Mouse (Mus musculus): ENCODE measurements around the gene Picalm.

The Picalm gene

GRCm38 (mm10) chr7:90129732-90130392 is at the start of gene Picalm:
Picalm (plus strand) TSS chr7:90130213.
- DNase-seq (ENCODE audit: low spot score in 2 of 2) = peak; percentile 95 to 97

GRCm38 (mm10) chr7:90083799-90084198 is 46.2 kb upstream of the Picalm start:
- DNase-seq (ENCODE audit: low spot score in 2 of 2) = no peak

- DNase-seq (ENCODE audit: low spot score in 2 of 2) = no peak
These were observed 45.5 kb upstream of the Picalm start for GRCm38 (mm10) chr7:90084531-90084930.

GRCm38 (mm10) chr7:90085713-90086112 is 44.3 kb upstream of the Picalm start:
- no peak for DNase-seq (ENCODE audit: low spot score in 2 of 2)

- DNase-seq (ENCODE audit: low spot score in 2 of 2) = no peak
These were observed 43.2 kb upstream of the Picalm start for GRCm38 (mm10) chr7:90086821-90087220.

- no peak for DNase-seq (ENCODE audit: low spot score in 2 of 2)
These were observed 39.0 kb upstream of the Picalm start for GRCm38 (mm10) chr7:90090996-90091395.

- DNase-seq (ENCODE audit: low spot score in 2 of 2) = no peak
These were observed 38.3 kb upstream of the Picalm start for GRCm38 (mm10) chr7:90091756-90092155.

- DNase-seq (ENCODE audit: low spot score in 2 of 2) = no peak
These were observed 37.3 kb upstream of the Picalm start for GRCm38 (mm10) chr7:90092452-90093450.

GRCm38 (mm10) chr7:90095097-90095496 is 34.9 kb upstream of the Picalm start:
- no peak for DNase-seq (ENCODE audit: low spot score in 2 of 2)

GRCm38 (mm10) chr7:90095766-90096372 is 34.1 kb upstream of the Picalm start:
- DNase-seq (ENCODE audit: low spot score in 2 of 2) = peak in 1 of 2 experiments; percentile 4

GRCm38 (mm10) chr7:90096609-90097008 is 33.4 kb upstream of the Picalm start:
- DNase-seq (ENCODE audit: low spot score in 2 of 2) = no peak

GRCm38 (mm10) chr7:90098253-90098652 is 31.8 kb upstream of the Picalm start:
- DNase-seq (ENCODE audit: low spot score in 2 of 2) = no peak

GRCm38 (mm10) chr7:90099248-90099647 is 30.8 kb upstream of the Picalm start:
- no peak for DNase-seq (ENCODE audit: low spot score in 2 of 2)

GRCm38 (mm10) chr7:90100614-90101160 is 29.3 kb upstream of the Picalm start:
- DNase-seq (ENCODE audit: low spot score in 2 of 2) = no peak

- DNase-seq (ENCODE audit: low spot score in 2 of 2) = no peak
These were observed 13.9 kb upstream of the Picalm start for GRCm38 (mm10) chr7:90116100-90116499.

GRCm38 (mm10) chr7:90120106-90120505 is 9.9 kb upstream of the Picalm start:
- DNase-seq (ENCODE audit: low spot score in 2 of 2) = no peak

GRCm38 (mm10) chr7:90124991-90125390 is 5.0 kb upstream of the Picalm start:
- no peak for DNase-seq (ENCODE audit: low spot score in 2 of 2)

- no peak for DNase-seq (ENCODE audit: low spot score in 2 of 2)
These were observed 1.3 kb upstream of the Picalm start for GRCm38 (mm10) chr7:90128631-90129200.

GRCm38 (mm10) chr7:90129271-90129731 is 712 bp upstream of the Picalm start:
- DNase-seq (ENCODE audit: low spot score in 2 of 2) = no peak

GRCm38 (mm10) chr7:90130501-90131375 is 725 bp downstream of the Picalm start:
- peak in 1 of 2 experiments; percentile 30 for DNase-seq (ENCODE audit: low spot score in 2 of 2)

GRCm38 (mm10) chr7:90131376-90131651 is 1.3 kb downstream of the Picalm start:
- DNase-seq (ENCODE audit: low spot score in 2 of 2) = no peak

Data from cerebellum, postnatal 4 days (tissue).